Mouse (Mus musculus) ES-E14 (cell line): Measurements from ENCODE around the gene 2610507B11Rik.

Experiments used
- CHD2 ChIP-seq: IDR thresholded peaks from 2 replicates; pipeline ENCODE4 v1.6.1; 2014; ENCODE audit warnings: mild to moderate bottlenecking, low read depth, low read length, inconsistent platforms
- ZNF384 ChIP-seq: IDR thresholded peaks from 2 replicates; pipeline ENCODE4 v1.6.1; 2012; ENCODE audit warnings: low read depth, low read length, inconsistent platforms

DNA sequence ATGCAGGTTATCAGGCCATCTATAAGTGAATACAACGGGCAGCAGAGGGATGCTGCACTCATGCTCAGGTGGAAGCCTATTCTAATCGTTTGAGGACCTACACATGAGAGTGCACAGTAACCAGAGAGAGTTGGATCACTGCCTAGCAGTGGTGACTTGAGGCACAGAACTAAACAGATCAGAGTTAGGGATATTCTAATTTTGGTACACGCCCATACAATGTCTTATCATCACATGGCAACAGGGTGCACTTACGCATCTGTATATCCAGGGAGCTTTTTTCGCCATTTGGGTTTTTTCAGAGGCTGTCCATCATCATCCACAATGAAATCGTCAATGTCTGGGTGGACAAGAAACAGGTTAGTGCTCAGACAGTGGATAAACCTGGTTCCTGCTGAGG is 30.0 kb upstream of the 2610507B11Rik start:
- TF ChIP-seq ZNF384, result no peak
- TF ChIP-seq CHD2, result no peak
